Mouse (Mus musculus): ENCODE results near the gene Sult2b1.

- TF ChIP-seq CTCF (IDR thresholded peaks at IDR 0.05; ENCODE audit: low read depth, low read length) (no peak), POLR2A (IDR thresholded peaks at IDR 0.05; ENCODE audit: extremely low read depth, insufficient read depth, low read length) (no peak)
Observed at GRCm38 (mm10) chr7:45747450-45747849, 37.0 kb downstream of the Sult2b1 start.

Data from liver, adult 2 months (tissue).